Mouse (Mus musculus): Measurements from ENCODE around the gene Mboat1. TPM values are rescaled to one million over a fixed set of nuclear protein-coding genes. Genes with fewer than 3 reads are reported as not detected.
A peak's percentile ranks its signal among the peaks of the same experiment; 100 is the strongest.

Gene Mboat1
- total RNA-seq, 2 experiments from 2014 or later = 1.3 to 1.6 TPM

GRCm38 (mm10) chr13:30185549-30185948, 49.3 kb downstream of the Mboat1 start:
- no peak for DNase-seq (ENCODE audit: low spot score in 2 of 2)

- DNase-seq (ENCODE audit: low spot score in 2 of 2) = peak; percentile 16 to 43
These were observed 49.7 kb downstream of the Mboat1 start for GRCm38 (mm10) chr13:30185959-30186358.

- peak; percentile 47 to 81 for DNase-seq (ENCODE audit: low spot score in 2 of 2)
These were observed 50.2 kb downstream of the Mboat1 start for GRCm38 (mm10) chr13:30186456-30186855.

- DNase-seq (ENCODE audit: low spot score in 2 of 2) = no peak
These were observed 55.9 kb downstream of the Mboat1 start for GRCm38 (mm10) chr13:30192031-30192716.

- no peak for DNase-seq (ENCODE audit: low spot score in 2 of 2)
These were observed 57.1 kb downstream of the Mboat1 start for GRCm38 (mm10) chr13:30193363-30193762.

GRCm38 (mm10) chr13:30194834-30195233, 58.5 kb downstream of the Mboat1 start:
- no peak for DNase-seq (ENCODE audit: low spot score in 2 of 2)

- no peak for DNase-seq (ENCODE audit: low spot score in 2 of 2)
These were observed 60.4 kb downstream of the Mboat1 start for GRCm38 (mm10) chr13:30196661-30197060.

GRCm38 (mm10) chr13:30198101-30198570, 61.8 kb downstream of the Mboat1 start:
- no peak for DNase-seq (ENCODE audit: low spot score in 2 of 2)

GRCm38 (mm10) chr13:30199821-30200220, 63.5 kb downstream of the Mboat1 start:
- DNase-seq (ENCODE audit: low spot score in 2 of 2) = no peak

- DNase-seq (ENCODE audit: low spot score in 2 of 2) = peak in 1 of 2 experiments; percentile 23
These were observed 64.4 kb downstream of the Mboat1 start for GRCm38 (mm10) chr13:30200737-30201136.

GRCm38 (mm10) chr13:30203018-30203417, 66.7 kb downstream of the Mboat1 start:
- no peak for DNase-seq (ENCODE audit: low spot score in 2 of 2)

GRCm38 (mm10) chr13:30208176-30208575, 71.9 kb downstream of the Mboat1 start:
- DNase-seq (ENCODE audit: low spot score in 2 of 2) = no peak

GRCm38 (mm10) chr13:30213276-30213675, 77.0 kb downstream of the Mboat1 start:
- DNase-seq (ENCODE audit: low spot score in 2 of 2) = no peak

- no peak for DNase-seq (ENCODE audit: low spot score in 2 of 2)
These were observed 81.5 kb downstream of the Mboat1 start for GRCm38 (mm10) chr13:30217588-30218371.

GRCm38 (mm10) chr13:30219597-30219996, 83.3 kb downstream of the Mboat1 start:
- DNase-seq (ENCODE audit: low spot score in 2 of 2) = no peak

- DNase-seq (ENCODE audit: low spot score in 2 of 2) = no peak
These were observed 85.0 kb downstream of the Mboat1 start for GRCm38 (mm10) chr13:30221316-30221715.

- DNase-seq (ENCODE audit: low spot score in 2 of 2) = no peak
These were observed 87.8 kb downstream of the Mboat1 start for GRCm38 (mm10) chr13:30224114-30224513.

- no peak for DNase-seq (ENCODE audit: low spot score in 2 of 2)
These were observed 88.4 kb downstream of the Mboat1 start for GRCm38 (mm10) chr13:30224659-30225058.

- no peak for DNase-seq (ENCODE audit: low spot score in 2 of 2)
These were observed 92.5 kb downstream of the Mboat1 start for GRCm38 (mm10) chr13:30228762-30229161.

GRCm38 (mm10) chr13:30229625-30230139, 93.4 kb downstream of the Mboat1 start:
- DNase-seq (ENCODE audit: low spot score in 2 of 2) = no peak

- no peak for DNase-seq (ENCODE audit: low spot score in 2 of 2)
These were observed 98.9 kb downstream of the Mboat1 start for GRCm38 (mm10) chr13:30235056-30235750.

GRCm38 (mm10) chr13:30239396-30239795, 103.1 kb downstream of the Mboat1 start:
- no peak for DNase-seq (ENCODE audit: low spot score in 2 of 2)
